Mouse (Mus musculus) CH12.LX (cell line): ENCODE results near the gene Tnfrsf19.

Experiments used
- ELF1 ChIP-seq: IDR thresholded peaks from 2 replicates; pipeline ENCODE4 v1.6.1; 2014; ENCODE audit warnings: low read depth, mild to moderate bottlenecking, inconsistent platforms, low read length, improper control_type of control experiment
- EP300 ChIP-seq: IDR thresholded peaks from 2 replicates; pipeline ENCODE4 v1.6.1; 2011; ENCODE audit warnings: low read length, improper control_type of control experiment
- POLR2A ChIP-seq: IDR thresholded peaks from 2 replicates; pipeline ENCODE4 v1.6.1; 2011; ENCODE audit warnings: low read depth, mild to moderate bottlenecking, improper control_type of control experiment, low read length

DNA sequence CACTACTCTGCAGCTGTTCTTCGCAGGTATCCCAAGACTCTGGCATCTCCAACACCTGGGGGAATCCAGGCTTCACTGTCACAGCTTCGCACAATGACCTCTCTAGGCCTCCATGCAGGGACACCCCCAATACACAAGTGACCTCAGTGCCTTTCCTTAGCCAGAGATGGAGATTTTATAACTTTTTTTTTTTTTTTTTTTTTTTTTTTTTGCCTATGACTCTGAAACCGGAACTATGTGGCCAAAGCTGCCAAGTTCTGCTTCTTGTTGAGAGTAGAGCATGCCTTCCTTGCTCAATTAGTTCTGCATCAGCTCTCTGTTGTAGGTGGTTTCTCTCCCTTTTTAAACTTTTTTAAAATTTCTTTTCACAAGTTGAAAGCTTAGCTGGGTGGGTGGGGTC lies 5.9 kb upstream of the Tnfrsf19 start:
- no peak for TF ChIP-seq POLR2A
- no peak for TF ChIP-seq EP300
- peak; percentile 52; the same call in 1 of the 2 replicates for TF ChIP-seq ELF1
